Mouse (Mus musculus) lung, postnatal 10 days (tissue): ENCODE data around the gene Olfr365.

Experiments
- DNase-seq: peaks from one replicate; pipeline ENCODE4 v3.0.0; 2021

Olfr365 gene

GRCm38 (mm10) chr2:37187898-37188297 is at the start of gene Olfr365:
Gene Olfr365 (plus strand): TSS chr2:37188198.
- DNase-seq, result no peak

DNA sequence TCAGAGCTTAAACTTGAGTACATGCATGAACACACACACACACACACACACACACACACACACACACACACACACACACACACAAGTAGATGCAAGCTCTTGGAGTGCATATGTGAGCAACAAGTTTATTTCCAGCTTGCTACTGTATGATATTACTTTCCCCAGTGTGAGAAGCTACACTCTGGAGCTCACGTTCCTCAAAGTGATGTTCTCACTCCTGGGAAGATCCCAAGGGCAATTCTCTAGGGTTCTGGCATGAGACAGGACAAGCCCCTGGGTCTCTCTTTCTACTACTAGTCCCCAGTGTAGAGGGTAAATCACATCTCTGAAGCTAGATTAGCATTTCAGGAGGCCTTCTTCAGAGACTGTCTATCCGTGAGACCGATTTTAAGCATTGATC is 49.0 kb upstream of the Olfr365 start, which contains the start of gene Olfr364-ps1:
TSS of gene Olfr364-ps1 (plus strand) at position 301 of the 400 bp plus-strand sequence.
- DNase-seq, result no peak

GRCm38 (mm10) chr2:37211274-37211673 is 23.3 kb downstream of the Olfr365 start, which contains the start of gene Olfr366:
Gene Olfr366 (plus strand): TSS chr2:37211574.
- no peak for DNase-seq
